Mouse (Mus musculus): Measurements from ENCODE around the gene Ddx20.

Gene Ddx20

GRCm38 (mm10) chr3:105674595-105675218 is 12.7 kb downstream of the Ddx20 start:
- in situ Hi-C loops (cut with MboI, MseI) = loop anchor here (5.0 to 25.0 kb wide), 2 partner anchors 763 to 773 kb away; no protein-coding TSS in a partner anchor

- in situ Hi-C loops (cut with MboI, MseI) = loop anchor here in 1 of 2 experiments (25.0 kb wide), 1 partner anchor 766 kb away; no protein-coding TSS in a partner anchor
Observed at GRCm38 (mm10) chr3:105670801-105671200, 16.6 kb downstream of the Ddx20 start.

GRCm38 (mm10) chr3:105669776-105670175 is 17.6 kb downstream of the Ddx20 start:
- in situ Hi-C loops (cut with MboI, MseI) = loop anchor here (10.0 to 25.0 kb wide), 2 partner anchors 768 to 1915 kb away; no protein-coding TSS in a partner anchor

- in situ Hi-C loops (cut with MboI, MseI) = loop anchor here (10.0 to 25.0 kb wide), 2 partner anchors 769 to 1913 kb away; no protein-coding TSS in a partner anchor
Observed at GRCm38 (mm10) chr3:105668161-105668560, 19.2 kb downstream of the Ddx20 start.

DNA sequence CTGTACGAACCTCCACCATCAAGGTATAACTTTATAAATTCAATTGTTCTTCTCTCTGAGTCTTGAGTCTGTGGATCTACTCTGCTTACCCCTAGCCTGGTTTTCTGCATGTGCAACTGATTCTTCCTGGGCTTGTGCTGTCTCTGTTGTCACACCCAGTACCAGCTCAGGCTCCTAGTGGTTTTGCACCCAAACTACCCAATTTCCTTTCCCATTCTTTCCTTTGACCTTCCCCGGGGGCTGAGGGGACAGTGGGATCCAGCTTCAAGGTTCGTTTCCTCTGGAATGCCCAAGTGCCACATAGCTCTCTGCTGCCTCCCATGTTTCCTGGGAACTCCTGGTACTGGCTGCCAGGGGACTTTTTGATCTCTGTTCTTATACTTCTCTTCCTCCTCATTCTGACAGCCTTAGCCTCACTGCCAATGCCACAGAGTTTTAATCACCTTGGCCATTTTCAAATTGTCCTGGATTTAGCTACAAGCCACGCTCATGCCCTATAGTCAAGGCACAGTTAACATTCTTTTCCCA is 20.3 kb downstream of the Ddx20 start:
- in situ Hi-C loops (cut with MboI, MseI) = loop anchor here (10.0 to 25.0 kb wide), 2 partner anchors 770 to 1912 kb away; no protein-coding TSS in a partner anchor

DNA sequence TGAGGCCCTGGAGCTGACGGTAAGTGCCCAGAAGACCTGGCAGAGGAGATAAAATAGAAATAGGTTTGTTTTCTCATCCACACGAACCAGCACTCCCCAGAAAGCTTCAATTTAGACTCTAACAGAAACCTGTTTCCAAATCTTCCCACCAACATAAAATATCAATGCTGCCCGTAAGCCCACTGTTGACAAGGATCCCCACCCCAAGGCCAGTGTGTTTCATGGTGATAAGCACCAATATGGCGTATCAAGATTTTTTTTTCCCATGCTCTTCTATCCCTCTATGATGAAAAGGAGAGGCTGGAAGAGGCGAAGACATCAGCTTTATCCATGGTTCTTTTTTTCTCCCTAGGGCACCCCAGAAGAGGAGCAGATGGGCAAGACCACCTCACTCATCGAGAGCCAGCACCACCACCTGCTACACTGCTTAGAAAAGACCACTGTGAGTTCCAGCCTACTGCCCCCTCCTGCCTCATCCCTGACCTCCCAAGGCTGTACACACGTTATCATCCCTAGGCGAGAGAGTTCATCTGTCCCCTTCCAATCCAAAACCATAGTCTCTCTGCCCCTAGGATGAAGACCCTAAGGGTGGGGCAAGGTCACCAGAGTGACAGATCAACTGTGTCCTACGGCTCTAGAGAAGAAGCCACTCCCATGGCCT is 22.1 kb downstream of the Ddx20 start:
- in situ Hi-C loops (cut with MboI, MseI) = loop anchor here (10.0 to 25.0 kb wide), 2 partner anchors 772 to 1910 kb away; no protein-coding TSS in a partner anchor

- in situ Hi-C loops (cut with MboI, MseI) = loop anchor here (10.0 to 25.0 kb wide), 2 partner anchors 774 to 1908 kb away; no protein-coding TSS in a partner anchor
Observed at GRCm38 (mm10) chr3:105663043-105663442, 24.3 kb downstream of the Ddx20 start.

- in situ Hi-C loops (cut with MboI, MseI) = loop anchor here (10.0 to 25.0 kb wide), 2 partner anchors 777 to 1906 kb away; no protein-coding TSS in a partner anchor
Observed at GRCm38 (mm10) chr3:105660530-105660929, 26.8 kb downstream of the Ddx20 start.

GRCm38 (mm10) chr3:105655031-105655585 is 32.3 kb downstream of the Ddx20 start:
- in situ Hi-C loops (cut with MboI, MseI) = loop anchor here in 1 of 2 experiments (25.0 kb wide), 1 partner anchor 782 kb away; no protein-coding TSS in a partner anchor

DNA sequence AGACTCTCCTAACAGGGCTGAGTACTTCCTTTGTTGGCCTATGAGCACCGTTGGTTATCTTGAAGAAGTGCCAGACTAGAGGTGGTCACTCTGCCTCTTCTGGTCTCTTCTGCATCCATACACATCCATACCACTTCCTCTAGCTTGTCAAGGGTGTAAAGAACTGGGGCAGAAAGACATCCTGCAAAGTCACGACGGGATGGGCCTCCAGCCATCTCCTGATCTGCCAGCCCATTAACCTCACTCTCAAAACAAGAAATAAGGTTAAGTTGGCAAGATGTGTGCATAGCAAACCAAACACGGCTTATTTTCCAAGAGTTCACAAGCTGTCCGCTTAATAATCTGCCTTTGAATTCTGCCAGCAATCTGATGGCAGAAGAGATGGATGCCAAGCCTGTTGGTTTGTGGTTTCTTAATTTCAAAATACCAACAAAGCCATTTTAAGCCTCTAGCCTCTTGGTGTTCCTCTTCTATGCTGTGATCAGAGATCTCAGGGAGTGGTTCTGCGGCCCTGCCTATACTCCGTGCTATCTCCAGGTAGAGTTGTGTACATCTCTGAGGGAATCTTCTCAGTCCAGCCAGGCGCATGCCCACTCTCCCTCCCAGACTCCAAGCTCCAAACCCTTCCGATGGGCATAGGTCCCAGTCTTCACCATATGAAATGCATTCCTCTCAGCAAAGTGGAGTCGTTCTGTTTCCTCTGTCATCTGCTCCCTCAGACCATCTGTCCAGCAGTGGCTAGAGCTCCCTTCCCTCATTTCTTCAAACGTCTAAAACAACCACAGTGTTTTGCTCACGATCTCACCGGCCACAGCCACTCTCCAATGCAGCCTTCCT is 33.6 kb downstream of the Ddx20 start:
- in situ Hi-C loops (cut with MboI, MseI) = loop anchor here in 1 of 2 experiments (25.0 kb wide), 1 partner anchor 784 kb away; no protein-coding TSS in a partner anchor

GRCm38 (mm10) chr3:105648889-105649567 is 38.3 kb downstream of the Ddx20 start:
- in situ Hi-C loops (cut with MboI, MseI) = no loop called here

DNA sequence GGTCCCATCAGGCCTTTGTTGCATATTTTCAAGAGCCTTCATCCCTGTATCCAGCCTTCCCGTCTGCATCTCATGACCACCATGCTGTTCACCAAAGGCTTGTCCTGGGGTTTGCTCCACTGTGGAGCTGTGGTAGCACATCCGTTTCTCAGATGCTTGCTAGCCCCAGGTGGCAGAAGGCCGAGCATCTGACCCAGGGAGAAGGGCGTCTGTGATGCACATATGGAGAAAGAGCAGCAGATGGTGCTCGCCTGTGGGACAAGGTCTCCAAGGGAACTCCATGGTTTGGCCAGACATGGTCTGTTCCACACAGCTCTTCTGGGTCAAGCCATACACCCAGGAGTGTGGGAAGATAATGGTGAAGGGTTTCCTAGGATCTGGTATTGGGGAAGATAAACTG is 43.8 kb downstream of the Ddx20 start:
- in situ Hi-C loops (cut with MboI, MseI) = no loop called here

DNA sequence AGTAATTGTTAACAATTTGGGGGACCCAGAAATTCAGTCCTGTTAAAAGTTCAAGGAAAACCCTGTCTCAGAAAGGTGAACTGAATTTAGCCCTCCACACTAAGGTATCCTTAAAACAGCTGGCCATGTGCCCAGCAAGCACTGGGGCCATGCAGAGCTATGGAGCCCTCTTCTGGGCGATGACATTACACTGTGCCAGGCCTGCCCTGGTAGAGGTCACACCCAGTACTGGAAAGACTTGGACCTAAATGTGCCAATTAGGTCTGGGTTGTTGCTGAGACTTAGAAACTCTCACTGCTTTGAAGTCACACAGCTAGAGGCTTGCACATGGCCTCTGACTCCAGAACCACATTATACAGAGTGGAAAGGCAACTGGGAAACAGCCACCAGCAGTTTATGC is 45.2 kb downstream of the Ddx20 start:
- in situ Hi-C loops (cut with MboI, MseI) = no loop called here

GRCm38 (mm10) chr3:105633021-105633420 is 54.4 kb downstream of the Ddx20 start:
- in situ Hi-C loops (cut with MboI, MseI) = no loop called here

- in situ Hi-C loops (cut with MboI, MseI) = no loop called here
Observed at GRCm38 (mm10) chr3:105632296-105632695, 55.1 kb downstream of the Ddx20 start.

All from T-helper 17 cell (primary cell).